Mouse (Mus musculus): ENCODE data around the gene Fam118a. TPM values are rescaled to one million over a fixed set of nuclear protein-coding genes. Genes with fewer than 3 reads are reported as not detected.
"Not testable (repeated sequence)": the region's sequence is repeated elsewhere in the genome, so short reads cannot be mapped to it uniquely, and the experiment has no call there.

Gene Fam118a
- polyA plus RNA-seq (2014; fragmentation: Nextera tagmentation; extraction: Ambion mirVana), result 23.2 and 27.0 TPM in 2 replicates

- not testable (repeated sequence) for H3K4me3 ChIP-seq (ENCODE audit: low read depth, low read length); H3K9ac ChIP-seq (ENCODE audit: low read length); ATAC-seq (ENCODE audit: insufficient number of reproducible peaks, low FRiP score, low TSS enrichment, low read depth); H3K27me3 ChIP-seq (ENCODE audit: control insufficient read depth, insufficient read depth, low read length); H3K4me1 ChIP-seq (ENCODE audit: control insufficient read depth, insufficient read depth, low read length); H3K9me3 ChIP-seq (ENCODE audit: control insufficient read depth, low read length); H3K27ac ChIP-seq (replicated peaks; ENCODE audit: low read depth, low read length); H3K36me3 ChIP-seq (ENCODE audit: control insufficient read depth, insufficient read depth, low read length); DNase-seq (ENCODE audit: low spot score); H3K4me2 ChIP-seq (ENCODE audit: low read depth, severe bottlenecking)
- WGBS, result 31% methylated on average over 1 of the region's 1 CpGs
These were observed at the start of gene Fam118a for GRCm38 (mm10) chr15:85028648-85029047. TSS of gene Fam118a (plus strand) at chr15:85028948.

- Histone ChIP-seq H3K27ac (replicated peaks; ENCODE audit: low read depth, low read length) (no peak overlapping the region), H3K27me3 (ENCODE audit: control insufficient read depth, insufficient read depth, low read length) (no peaks in the 10 kb centered on the region), H3K4me2 (ENCODE audit: low read depth, severe bottlenecking) (no peak overlapping the region), H3K36me3 (ENCODE audit: control insufficient read depth, insufficient read depth, low read length) (0 out of 2 replicates have a peak, but pooled peaks cover 2% of the 10 kb centered on the region), H3K9ac (ENCODE audit: low read length) (no peak overlapping the region), H3K4me1 (ENCODE audit: control insufficient read depth, insufficient read depth, low read length) (no peaks in the 10 kb centered on the region), H3K4me3 (ENCODE audit: low read depth, low read length) (no peak overlapping the region), H3K9me3 (ENCODE audit: control insufficient read depth, low read length) (no peaks in the 10 kb centered on the region)
- DNase-seq (ENCODE audit: low spot score) (no peak), ATAC-seq (ENCODE audit: insufficient number of reproducible peaks, low FRiP score, low TSS enrichment, low read depth) (no peak)
- 86% methylated on average over 9 of the region's 9 CpGs for WGBS
These were observed 47.0 kb upstream of the Fam118a start for GRCm38 (mm10) chr15:84981609-84982313.

GRCm38 (mm10) chr15:84982888-84983287 is 45.9 kb upstream of the Fam118a start:
- no peaks in the 10 kb centered on the region for H3K27me3 ChIP-seq (ENCODE audit: control insufficient read depth, insufficient read depth, low read length)
- ATAC-seq (ENCODE audit: insufficient number of reproducible peaks, low FRiP score, low TSS enrichment, low read depth), result no peak
- no peaks in the 10 kb centered on the region for H3K4me1 ChIP-seq (ENCODE audit: control insufficient read depth, insufficient read depth, low read length)
- no peak overlapping the region for H3K27ac ChIP-seq (replicated peaks; ENCODE audit: low read depth, low read length)
- no peak for DNase-seq (ENCODE audit: low spot score)
- 0 out of 2 replicates have a peak, but pooled peaks cover 2% of the 10 kb centered on the region for H3K36me3 ChIP-seq (ENCODE audit: control insufficient read depth, insufficient read depth, low read length)
- WGBS, result 68% methylated on average over 3 of the region's 3 CpGs
- H3K9me3 ChIP-seq (ENCODE audit: control insufficient read depth, low read length), result no peaks in the 10 kb centered on the region
- no peak overlapping the region for H3K9ac ChIP-seq (ENCODE audit: low read length)
- H3K4me2 ChIP-seq (ENCODE audit: low read depth, severe bottlenecking), result no peak overlapping the region
- no peak overlapping the region for H3K4me3 ChIP-seq (ENCODE audit: low read depth, low read length)

DNA sequence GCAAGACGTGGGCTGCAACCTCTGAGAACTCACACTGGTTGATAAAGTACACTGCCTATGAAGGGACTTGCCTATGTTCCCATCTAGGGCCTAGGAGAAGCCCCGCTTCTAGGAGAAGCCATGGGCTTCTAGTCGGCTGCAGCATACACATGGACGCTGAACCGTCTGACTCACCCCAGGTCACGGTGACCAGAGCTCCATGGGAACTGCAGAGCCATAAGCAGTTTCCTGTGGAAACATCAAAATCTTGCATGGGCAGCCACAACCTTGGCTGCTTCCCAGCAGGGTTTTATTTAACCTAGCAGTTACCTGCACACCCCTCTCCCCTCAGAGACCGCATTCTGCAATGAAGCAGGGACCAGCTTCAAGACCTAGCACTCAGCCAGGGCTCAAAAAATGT is 45.0 kb upstream of the Fam118a start:
- ATAC-seq (ENCODE audit: insufficient number of reproducible peaks, low FRiP score, low TSS enrichment, low read depth) (no peak), DNase-seq (ENCODE audit: low spot score) (no peak)
- Histone ChIP-seq H3K27me3 (ENCODE audit: control insufficient read depth, insufficient read depth, low read length) (no peaks in the 10 kb centered on the region), H3K9ac (ENCODE audit: low read length) (no peak overlapping the region), H3K4me2 (ENCODE audit: low read depth, severe bottlenecking) (no peak overlapping the region), H3K36me3 (ENCODE audit: control insufficient read depth, insufficient read depth, low read length) (0 out of 2 replicates have a peak, but pooled peaks cover 2% of the 10 kb centered on the region), H3K27ac (replicated peaks; ENCODE audit: low read depth, low read length) (no peak overlapping the region), H3K4me3 (ENCODE audit: low read depth, low read length) (no peak overlapping the region), H3K4me1 (ENCODE audit: control insufficient read depth, insufficient read depth, low read length) (peaks cover 5% of the 10 kb centered on the region; the same call in 1 of the 2 replicates), H3K9me3 (ENCODE audit: control insufficient read depth, low read length) (no peaks in the 10 kb centered on the region)
- WGBS, result 83% methylated on average over 7 of the region's 7 CpGs

DNA sequence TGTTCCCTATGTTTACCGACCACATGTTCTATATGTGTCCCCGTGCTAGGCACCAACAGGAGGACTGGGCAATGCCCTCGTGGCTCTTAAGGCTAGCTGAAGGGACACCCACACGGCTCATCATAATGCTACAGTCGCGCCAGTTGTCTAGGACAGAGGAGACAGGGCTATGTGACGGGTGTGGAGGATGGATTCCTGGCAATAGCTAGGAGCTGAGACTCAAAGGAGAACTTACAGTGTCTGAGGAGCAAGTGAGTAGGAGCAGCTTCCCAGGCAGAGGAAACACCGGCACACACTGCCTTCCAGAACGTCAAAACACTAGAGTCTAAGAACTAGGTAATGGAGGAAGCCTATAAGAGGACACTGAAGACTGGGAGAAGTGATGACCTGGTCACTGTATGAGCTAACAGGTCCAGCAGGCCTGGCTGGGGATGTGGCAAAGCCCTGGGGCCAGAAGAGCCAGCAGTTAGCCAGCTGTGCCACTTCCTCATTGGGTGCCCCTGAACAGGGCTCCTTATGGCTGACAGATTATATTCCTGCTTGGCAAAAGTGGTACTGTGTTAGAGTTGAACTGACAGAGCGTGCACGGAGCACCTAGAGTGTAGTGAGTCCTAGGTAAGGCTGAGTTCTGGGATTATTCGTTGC is 43.1 kb upstream of the Fam118a start:
- Histone ChIP-seq H3K27ac (replicated peaks; ENCODE audit: low read depth, low read length) (no peak overlapping the region), H3K36me3 (ENCODE audit: control insufficient read depth, insufficient read depth, low read length) (0 out of 2 replicates have a peak, but pooled peaks cover 2% of the 10 kb centered on the region), H3K27me3 (ENCODE audit: control insufficient read depth, insufficient read depth, low read length) (no peaks in the 10 kb centered on the region), H3K9ac (ENCODE audit: low read length) (no peak overlapping the region), H3K9me3 (ENCODE audit: control insufficient read depth, low read length) (no peaks in the 10 kb centered on the region), H3K4me1 (ENCODE audit: control insufficient read depth, insufficient read depth, low read length) (peaks cover 5% of the 10 kb centered on the region; the same call in 1 of the 2 replicates), H3K4me3 (ENCODE audit: low read depth, low read length) (no peak overlapping the region), H3K4me2 (ENCODE audit: low read depth, severe bottlenecking) (no peak overlapping the region)
- DNase-seq (ENCODE audit: low spot score) (no peak), ATAC-seq (ENCODE audit: insufficient number of reproducible peaks, low FRiP score, low TSS enrichment, low read depth) (no peak)
- WGBS, result 89% methylated on average over 12 of the region's 12 CpGs

GRCm38 (mm10) chr15:84986171-84987019 is 42.4 kb upstream of the Fam118a start:
- Histone ChIP-seq H3K4me2 (ENCODE audit: low read depth, severe bottlenecking) (peak overlapping the region; percentile 86), H3K4me3 (ENCODE audit: low read depth, low read length) (peak overlapping the region; percentile 75), H3K27me3 (ENCODE audit: control insufficient read depth, insufficient read depth, low read length) (no peaks in the 10 kb centered on the region), H3K9ac (ENCODE audit: low read length) (no peak overlapping the region), H3K27ac (replicated peaks; ENCODE audit: low read depth, low read length) (no peak overlapping the region), H3K36me3 (ENCODE audit: control insufficient read depth, insufficient read depth, low read length) (0 out of 2 replicates have a peak, but pooled peaks cover 2% of the 10 kb centered on the region), H3K4me1 (ENCODE audit: control insufficient read depth, insufficient read depth, low read length) (peaks cover 5% of the 10 kb centered on the region; the same call in 1 of the 2 replicates), H3K9me3 (ENCODE audit: control insufficient read depth, low read length) (no peaks in the 10 kb centered on the region)
- ATAC-seq (ENCODE audit: insufficient number of reproducible peaks, low FRiP score, low TSS enrichment, low read depth) (no peak), DNase-seq (ENCODE audit: low spot score) (no peak)
- 75% methylated on average over 4 of the region's 4 CpGs for WGBS

GRCm38 (mm10) chr15:84987020-84987815 is 41.5 kb upstream of the Fam118a start:
- Histone ChIP-seq H3K9me3 (ENCODE audit: control insufficient read depth, low read length) (no peaks in the 10 kb centered on the region), H3K4me3 (ENCODE audit: low read depth, low read length) (peak overlapping the region; percentile 75), H3K4me2 (ENCODE audit: low read depth, severe bottlenecking) (peak overlapping the region; percentile 86), H3K9ac (ENCODE audit: low read length) (peak overlapping the region; percentile 91), H3K27me3 (ENCODE audit: control insufficient read depth, insufficient read depth, low read length) (no peaks in the 10 kb centered on the region), H3K36me3 (ENCODE audit: control insufficient read depth, insufficient read depth, low read length) (no peaks in the 10 kb centered on the region), H3K27ac (replicated peaks; ENCODE audit: low read depth, low read length) (no peak overlapping the region), H3K4me1 (ENCODE audit: control insufficient read depth, insufficient read depth, low read length) (peaks cover 5% of the 10 kb centered on the region; the same call in 1 of the 2 replicates)
- DNase-seq (ENCODE audit: low spot score) (peak; percentile 62), ATAC-seq (ENCODE audit: insufficient number of reproducible peaks, low FRiP score, low TSS enrichment, low read depth) (peak; percentile 44; the same call in 1 of the 2 replicates)
- WGBS, result 2% methylated on average over 53 of the region's 53 CpGs

Measured in limb, embryonic 11.5 days (tissue).